28 mouse cellular contexts compared by ENCODE assay signal in genomic region chr13:49783899-49784298, GRCm38 (mm10). TPM values are rescaled to one million over a fixed set of nuclear protein-coding genes. Genes with fewer than 3 reads are reported as not detected.
DNase-seq lines count a peak whose midpoint lies in the region; ATAC-seq lines count a peak whose summit lies in the region.
"Had no signal": no experiment of that assay in that cellular context is flagged by ENCODE, and none has a peak within 500 bp of the region (broad histone marks: within the 10 kb centered on the region; RNA-seq: fewer than 3 reads in every experiment).

No protein-coding gene starts in this region.

- peak; percentile 39 for DNase-seq in heart, adult 11 months
- DNase-seq in heart, adult 18-20 months: no peak
- DNase-seq in thymus, postnatal 0 days (ENCODE audit: low spot score): peak; percentile 11
- DNase-seq in thymus, postnatal 25 days: no peak
- DNase-seq in frontal cortex, postnatal 10 days (ENCODE audit: low spot score in 2 of 2): no peak
- no peak for DNase-seq in midbrain, embryonic 11.5 days (ENCODE audit: low spot score, missing footprints)
- DNase-seq: adrenal gland, adult 8-10 months; adrenal gland, postnatal 14 days; adrenal gland, postnatal 36 days; B cell, adult 2 months; cerebellum, postnatal 10 days; cerebellum, postnatal 25 days; embryo, embryonic 11 days had no signal

- no peaks in the 10 kb centered on the region for H3K36me3 ChIP-seq in midbrain, embryonic 11.5 days (ENCODE audit: control insufficient read depth, insufficient read depth, low read length)
- H3K36me3 ChIP-seq: embryonic facial prominence, embryonic 13.5 days; embryonic facial prominence, embryonic 15.5 days; forebrain, embryonic 10.5 days; forebrain, embryonic 12.5 days; G1E had no signal

- H3K27me3 ChIP-seq in midbrain, embryonic 11.5 days (ENCODE audit: control insufficient read depth, insufficient read depth, low read length): no peaks in the 10 kb centered on the region
- H3K27me3 ChIP-seq: embryonic facial prominence, embryonic 13.5 days; embryonic facial prominence, embryonic 15.5 days; forebrain, embryonic 12.5 days had no signal

- H3K27ac ChIP-seq in midbrain, embryonic 11.5 days (ENCODE audit: low read depth, low read length): no peak overlapping the region
- H3K27ac ChIP-seq: embryonic facial prominence, embryonic 13.5 days; embryonic facial prominence, embryonic 15.5 days; forebrain, embryonic 10.5 days; forebrain, embryonic 12.5 days had no signal

- H3K4me1 ChIP-seq in midbrain, embryonic 11.5 days (ENCODE audit: control insufficient read depth, insufficient read depth, low read length): no peaks in the 10 kb centered on the region
- H3K4me1 ChIP-seq: embryonic facial prominence, embryonic 13.5 days; embryonic facial prominence, embryonic 15.5 days; forebrain, embryonic 10.5 days; forebrain, embryonic 12.5 days had no signal

- H3K9me3 ChIP-seq in midbrain, embryonic 11.5 days (ENCODE audit: control insufficient read depth, low read length): no peaks in the 10 kb centered on the region
- H3K9me3 ChIP-seq: embryonic facial prominence, embryonic 13.5 days; embryonic facial prominence, embryonic 15.5 days; forebrain, embryonic 10.5 days; forebrain, embryonic 12.5 days; G1E had no signal

- WGBS in midbrain, embryonic 11.5 days: 77% methylated on average over 3 of the region's 3 CpGs

- H3K4me3 ChIP-seq in midbrain, embryonic 11.5 days (ENCODE audit: low read depth, low read length): no peak overlapping the region
- H3K4me3 ChIP-seq: embryonic facial prominence, embryonic 13.5 days; embryonic facial prominence, embryonic 15.5 days; erythroblast, embryonic 14.5 days; forebrain, embryonic 10.5 days; forebrain, embryonic 12.5 days had no signal

- peak; percentile 85 to 97 for ATAC-seq in hematopoietic stem cell, adult 5-6 weeks (replicated peaks in 1 of 2; ENCODE audit: insufficient read depth in 1 of 2, low FRiP score in 2 of 2, low TSS enrichment in 1 of 2, low read depth in 1 of 2, poor library complexity in 2 of 2, severe bottlenecking in 2 of 2)
- ATAC-seq in midbrain, embryonic 11.5 days (ENCODE audit: low FRiP score): no peak
- ATAC-seq: activated CD4-positive, CD25-positive, alpha-beta regulatory T cell, adult 4 months; CD4-positive, CD25-positive, alpha-beta regulatory T cell, adult 4 months; forebrain, embryonic 14.5 days; Patski had no signal

- H3K4me2 ChIP-seq in midbrain, embryonic 11.5 days: no peak overlapping the region
- H3K4me2 ChIP-seq: embryonic facial prominence, embryonic 13.5 days; embryonic facial prominence, embryonic 15.5 days; forebrain, embryonic 12.5 days had no signal

- H3K9ac ChIP-seq in midbrain, embryonic 11.5 days (ENCODE audit: low read length): no peak overlapping the region
- H3K9ac ChIP-seq: embryonic facial prominence, embryonic 13.5 days; embryonic facial prominence, embryonic 15.5 days; forebrain, embryonic 12.5 days had no signal

RNA-seq across cellular contexts. Expression of gene Gm30302, which starts 14.9 kb away (rescaled TPM):
- total RNA-seq in heart, adult 18-20 months (2021): under 1 TPM; 0.10 to 0.49 TPM
- polyA plus RNA-seq in thymus, postnatal 0 days (2015; fragmentation: Nextera tagmentation; extraction: Ambion mirVana): not detected in 2 replicates
- not detected in 2 replicates for total RNA-seq in hematopoietic stem cell, adult 5-6 weeks (2017)
- polyA plus RNA-seq in midbrain, embryonic 11.5 days (2014; fragmentation: Nextera tagmentation; extraction: Ambion mirVana): 0.08 TPM in 1 of 2 replicates, not detected in the other
- total RNA-seq: adrenal gland, adult 18-20 months; adrenal gland, adult 8-10 months; adrenal gland, postnatal 14 days; adrenal gland, postnatal 36 days; CH12.LX had no signal
- polyA plus RNA-seq: activated CD4-positive, CD25-positive, alpha-beta regulatory T cell, adult 4 months; CD4-positive, CD25-positive, alpha-beta regulatory T cell, adult 4 months; cerebellum, adult 2 months; embryonic facial prominence, embryonic 11.5 days; embryonic facial prominence, embryonic 13.5 days; embryonic facial prominence, embryonic 15.5 days; erythroblast, embryonic 14.5 days; forebrain, embryonic 10.5 days; forebrain, embryonic 12.5 days; forebrain, embryonic 14.5 days; G1E; Patski had no signal

Comparison
In these comparisons a context has a peak if more than half of its experiments do, and no peak if none do; other contexts are left out.
1. DNase-seq: peak in heart, adult 11 months (single experiment) and thymus, postnatal 0 days (single experiment); none in heart, adult 18-20 months (0 of 2), thymus, postnatal 25 days (single experiment), frontal cortex, postnatal 10 days (0 of 2) and midbrain, embryonic 11.5 days (single experiment).